Mouse (Mus musculus): Measurements from ENCODE around the gene Dusp3. TPM values are rescaled to one million over a fixed set of nuclear protein-coding genes. Genes with fewer than 3 reads are reported as not detected.
A peak's percentile ranks its signal among the peaks of the same experiment; 100 is the strongest.

The Dusp3 gene
- total RNA-seq, 2 experiments from 2014 or later, result 98.6 to 132 TPM

DNA sequence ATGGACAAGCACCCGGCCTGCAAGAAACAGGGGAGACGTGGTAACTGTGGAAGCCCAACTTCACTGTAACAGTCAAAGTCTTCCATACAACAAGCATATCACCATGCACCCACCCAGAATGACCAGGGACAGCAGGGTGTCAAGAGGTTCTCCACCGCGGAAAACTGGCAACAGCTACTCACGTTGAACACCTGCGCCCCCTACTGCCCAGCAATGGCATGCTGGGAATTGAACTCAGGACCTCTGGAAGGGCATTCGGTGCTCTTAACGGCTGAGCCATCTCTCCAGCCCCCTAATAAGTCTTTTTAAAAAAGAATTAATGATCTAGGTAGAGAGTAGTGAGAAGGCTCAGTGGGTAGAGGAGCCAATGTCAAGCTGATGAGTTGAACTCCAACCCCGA is 11.9 kb downstream of the Dusp3 start:
- DNase-seq, result peak; percentile 34 to 48

DNA sequence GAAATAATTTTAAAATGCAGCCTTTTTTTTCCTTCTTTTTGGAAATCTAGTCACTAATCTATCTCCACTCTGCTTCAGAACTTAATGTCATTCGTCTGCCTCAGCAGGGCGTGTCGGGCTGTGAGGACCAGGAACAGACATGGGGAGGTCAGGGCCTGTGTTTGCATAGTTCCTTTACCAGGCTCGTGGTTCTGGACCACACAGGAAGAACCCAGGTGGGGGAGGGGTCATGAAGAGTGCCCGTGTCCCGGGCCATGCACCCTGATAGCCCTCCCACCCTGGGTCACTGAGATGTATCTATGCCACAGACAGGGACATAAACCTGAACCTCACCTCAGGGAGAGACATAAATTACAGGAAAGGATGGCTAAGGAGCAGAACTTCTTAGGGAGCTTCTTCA is 12.6 kb downstream of the Dusp3 start:
- no peak for DNase-seq

DNA sequence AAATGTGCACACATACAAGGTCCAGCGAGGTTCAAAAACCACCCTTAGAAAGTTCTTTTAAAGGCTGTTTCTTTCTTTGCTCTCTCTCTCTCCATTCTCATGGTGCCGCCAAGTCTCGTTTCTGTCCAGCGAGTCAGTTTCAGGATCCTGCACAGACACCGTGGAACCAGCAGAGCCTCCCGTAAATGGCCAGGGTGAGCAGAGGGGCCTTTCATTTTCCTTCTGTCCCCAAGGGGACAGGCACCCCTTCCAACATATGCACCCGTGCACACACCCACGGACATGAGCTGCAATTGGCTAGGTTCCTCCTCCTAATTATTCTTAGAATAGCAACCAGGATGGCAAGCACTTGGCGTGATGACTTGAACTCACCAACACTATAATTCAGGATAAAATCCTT is 13.3 kb downstream of the Dusp3 start:
- no peak for DNase-seq

DNA sequence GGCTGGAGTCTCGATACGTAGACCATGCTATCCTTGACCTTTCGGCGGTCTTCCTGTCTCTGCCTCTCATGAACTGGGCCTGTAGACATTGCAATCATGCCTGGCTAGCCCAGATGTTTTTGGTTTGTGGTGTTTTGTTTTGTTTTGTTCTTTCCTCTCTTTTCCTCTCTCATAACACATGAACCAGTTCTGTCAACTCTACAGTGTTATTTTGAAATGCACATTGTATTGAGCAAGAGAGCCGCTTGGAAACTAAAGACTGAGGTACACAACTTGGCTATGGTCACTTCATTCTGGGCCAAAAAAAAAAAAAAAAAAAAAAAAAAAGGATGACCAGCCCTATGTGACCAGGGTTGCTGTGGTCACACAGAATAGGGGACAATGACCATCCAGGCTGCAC is 14.2 kb downstream of the Dusp3 start:
- DNase-seq, result no peak

DNA sequence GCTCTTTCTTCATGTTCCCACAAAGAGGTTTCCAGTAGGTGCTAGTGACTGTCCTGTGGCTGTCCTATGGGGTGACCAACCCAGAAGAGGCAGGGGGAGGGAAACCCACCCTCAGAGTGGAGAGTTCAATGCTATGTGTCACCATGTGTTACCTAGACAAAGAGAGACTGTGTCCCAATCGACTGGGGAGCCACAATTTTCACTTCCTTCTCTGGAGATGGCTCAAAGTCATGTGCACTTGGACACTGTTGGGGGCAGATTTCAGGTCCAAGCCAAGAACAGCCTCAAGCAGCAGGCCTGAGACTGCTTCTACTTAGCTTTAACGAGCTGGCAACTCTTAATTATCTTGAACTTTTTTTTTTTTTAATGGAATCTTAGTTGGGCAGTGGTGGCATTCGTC is 14.7 kb downstream of the Dusp3 start:
- DNase-seq, result no peak

DNA sequence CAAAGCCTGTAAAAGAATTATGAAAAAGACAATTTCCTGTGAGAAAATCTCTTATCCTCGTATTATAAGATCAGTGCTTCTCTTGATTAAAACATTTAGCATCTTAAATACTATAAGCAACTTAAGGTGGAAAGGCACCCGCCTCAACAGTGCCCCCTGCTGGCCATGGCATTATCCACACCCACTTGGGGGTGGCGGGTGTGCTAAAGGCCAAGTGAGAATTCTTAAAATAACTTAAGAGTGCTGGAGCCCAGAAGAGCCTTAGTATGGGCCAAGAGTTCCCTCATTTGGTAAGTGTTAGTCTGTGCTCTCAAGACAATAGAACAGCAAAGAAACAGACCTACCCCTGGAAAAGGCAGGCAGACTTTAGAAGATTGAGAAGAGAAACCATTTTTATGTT is 15.4 kb downstream of the Dusp3 start:
- DNase-seq, result peak; percentile 35 to 60

DNA sequence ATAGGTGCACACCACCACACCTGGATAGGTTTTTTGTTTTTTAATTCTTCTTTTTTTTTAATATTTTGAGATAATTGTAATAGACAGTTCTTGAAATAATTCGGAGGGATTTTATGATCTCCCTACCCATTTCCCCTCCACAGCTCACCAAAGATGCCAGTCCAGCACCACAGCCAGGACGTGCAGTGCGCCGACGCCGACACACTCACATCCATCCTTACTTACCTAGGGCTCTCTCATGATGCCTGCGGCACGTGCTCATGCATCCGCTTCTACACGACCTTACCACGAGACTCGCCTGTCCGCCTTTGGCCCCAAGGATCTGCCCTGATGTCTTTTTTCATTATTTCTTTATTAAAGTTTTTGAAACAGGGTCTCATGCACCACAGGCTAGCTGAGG is 17.0 kb downstream of the Dusp3 start:
- DNase-seq, result no peak

DNA sequence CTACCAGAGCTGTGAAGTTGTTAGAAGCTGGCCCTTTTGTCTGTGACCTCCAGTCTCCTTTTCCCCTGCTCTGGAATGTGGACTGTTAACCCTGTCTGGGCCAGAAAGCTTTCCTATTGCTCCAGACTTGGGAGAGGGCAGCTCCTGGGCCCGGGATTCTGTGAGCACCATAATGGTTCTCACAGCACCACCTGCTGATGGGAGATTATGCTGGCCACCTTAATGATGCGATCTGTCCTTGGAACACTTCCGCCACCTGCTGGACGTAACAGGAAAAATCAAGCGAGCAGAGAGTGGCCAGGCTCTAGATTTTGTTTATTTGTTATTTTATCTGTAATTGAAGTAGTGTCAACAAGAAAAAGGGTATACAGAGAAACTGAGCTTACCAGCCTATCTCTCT is 18.0 kb downstream of the Dusp3 start:
- DNase-seq, result peak; percentile 73 to 84

DNA sequence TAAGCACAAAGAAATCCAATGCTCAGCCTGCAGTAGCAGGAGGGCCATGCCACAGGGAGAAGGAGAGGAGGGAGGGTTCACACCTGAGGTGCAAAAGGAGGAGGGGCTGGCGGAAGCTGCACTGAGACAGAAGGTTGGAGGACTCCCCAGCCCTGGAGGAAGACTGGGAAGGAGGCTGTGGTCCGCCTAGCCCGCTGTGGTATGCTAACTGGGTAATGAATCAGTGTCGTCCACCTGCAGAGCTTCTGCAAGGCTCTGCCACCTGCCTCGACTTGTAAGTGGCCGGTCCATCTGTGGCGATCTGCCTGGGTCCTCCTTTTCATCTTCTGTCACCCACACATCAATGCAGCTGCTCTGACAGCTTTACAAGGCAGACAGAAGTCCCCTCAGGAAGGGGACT is 18.5 kb downstream of the Dusp3 start:
- DNase-seq, result no peak

DNA sequence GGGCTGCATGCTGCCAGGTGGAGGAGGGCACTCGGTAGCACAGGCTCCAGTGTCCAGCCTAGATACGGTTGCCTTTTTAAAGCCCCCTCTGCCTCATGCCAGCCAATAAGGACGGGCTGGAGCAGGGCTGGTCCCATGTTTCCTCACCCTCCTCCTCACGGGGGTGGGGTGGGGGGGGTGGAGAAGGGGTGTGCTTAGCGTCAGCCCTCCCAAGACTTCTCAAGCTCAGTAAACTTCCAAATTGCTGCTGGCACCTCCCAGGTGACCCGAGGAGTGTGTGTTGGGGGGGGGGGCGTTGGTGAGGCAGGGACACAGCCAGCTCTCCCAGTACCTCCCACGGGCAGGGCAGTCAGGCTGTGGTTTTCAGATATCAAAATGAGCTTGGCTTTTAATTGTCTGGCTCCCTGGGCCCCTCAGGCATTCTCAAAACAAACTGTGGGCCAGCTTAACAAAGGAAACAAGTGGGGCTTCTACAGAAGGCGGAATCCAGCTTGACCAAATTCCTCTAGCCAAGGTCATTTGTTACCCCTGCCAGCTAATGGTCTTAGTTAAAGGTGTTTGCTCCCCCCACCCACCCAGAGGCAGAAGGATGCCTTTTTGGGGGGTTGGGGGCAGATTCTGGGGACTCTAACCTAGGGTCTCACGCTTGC is 19.7 kb downstream of the Dusp3 start, which contains the start of gene Sost:
TSS of gene Sost (minus strand) at position 51 of the 650 bp plus-strand sequence.
- DNase-seq, result no peak

DNA sequence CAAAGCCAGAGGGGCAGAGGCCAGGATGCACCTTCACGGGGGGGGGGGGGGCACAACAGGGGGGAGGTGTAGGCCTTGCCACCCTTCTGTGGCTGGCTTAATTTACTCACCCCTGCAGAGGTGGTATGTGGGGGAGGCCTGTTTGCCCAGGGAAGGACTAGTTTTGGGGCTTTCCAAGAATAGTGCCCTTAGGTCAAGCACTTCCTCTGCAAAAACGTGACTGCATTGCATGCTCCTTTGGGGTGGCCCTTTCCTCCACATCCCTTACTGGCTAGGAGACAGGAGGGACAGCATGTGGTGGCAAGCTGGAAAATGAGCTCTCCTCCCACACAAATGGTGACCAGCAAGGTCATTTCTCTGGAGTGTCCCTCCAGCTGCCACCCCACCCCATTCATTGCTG is 21.3 kb downstream of the Dusp3 start:
- no peak for DNase-seq

DNA sequence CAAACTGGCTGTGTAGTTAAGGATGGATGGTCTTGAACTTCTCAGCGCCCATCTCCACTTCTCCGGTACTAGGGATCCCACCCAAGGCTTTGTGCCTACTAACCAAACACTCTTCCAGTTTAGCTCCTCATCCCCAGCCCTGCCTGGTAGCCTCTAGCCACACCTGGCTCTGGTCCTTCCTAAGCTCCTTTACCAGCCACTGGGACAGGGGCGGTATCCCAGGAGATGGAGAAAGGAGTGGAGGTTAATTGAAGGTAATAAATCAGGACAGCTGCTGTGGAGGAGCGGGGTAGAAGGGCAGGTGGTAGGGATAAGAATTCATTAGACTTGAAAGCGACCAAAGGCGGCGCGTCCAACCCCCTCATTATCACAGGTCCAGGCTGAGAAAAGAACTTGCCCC is 22.2 kb downstream of the Dusp3 start:
- no peak for DNase-seq

DNA sequence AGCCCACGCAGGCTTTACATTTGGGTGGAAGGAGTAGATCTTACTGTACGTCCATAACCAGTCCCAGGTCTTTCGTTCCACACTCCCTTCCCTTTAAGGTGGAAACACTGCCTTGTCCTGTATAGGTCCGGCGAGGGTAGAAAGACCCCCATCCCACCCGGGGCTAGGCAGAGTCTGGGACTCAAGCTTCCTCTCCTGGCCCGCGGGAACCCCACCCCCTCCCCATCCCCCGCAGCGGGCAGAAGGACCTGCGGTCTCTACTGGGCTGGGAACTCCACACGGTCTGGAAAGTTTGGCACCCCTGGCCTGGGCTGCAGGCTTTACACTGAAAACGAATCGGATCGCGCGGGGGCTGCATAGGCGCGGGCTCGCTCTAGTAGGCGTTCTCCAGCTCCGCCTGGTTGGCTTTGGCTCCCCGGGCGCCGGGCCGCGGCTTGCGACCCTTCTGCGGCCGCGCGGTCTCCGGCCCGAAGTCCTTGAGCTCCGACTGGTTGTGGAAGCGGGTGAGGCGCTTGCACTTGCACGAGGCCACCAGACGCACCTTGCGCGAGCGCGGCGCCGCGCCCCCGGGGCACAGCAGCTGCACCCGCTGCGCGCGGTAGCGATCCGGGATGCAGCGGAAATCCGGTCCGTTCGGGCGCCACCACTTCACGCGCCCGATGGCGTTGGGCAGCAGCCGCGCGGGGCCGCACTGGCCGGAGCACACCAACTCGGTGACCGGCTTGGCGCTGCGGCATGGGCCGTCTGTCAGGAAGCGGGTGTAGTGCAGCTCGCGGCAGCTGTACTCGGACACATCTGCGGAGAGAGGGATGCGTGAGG is 23.1 kb downstream of the Dusp3 start:
- peak; percentile 46 to 63 for DNase-seq

DNA sequence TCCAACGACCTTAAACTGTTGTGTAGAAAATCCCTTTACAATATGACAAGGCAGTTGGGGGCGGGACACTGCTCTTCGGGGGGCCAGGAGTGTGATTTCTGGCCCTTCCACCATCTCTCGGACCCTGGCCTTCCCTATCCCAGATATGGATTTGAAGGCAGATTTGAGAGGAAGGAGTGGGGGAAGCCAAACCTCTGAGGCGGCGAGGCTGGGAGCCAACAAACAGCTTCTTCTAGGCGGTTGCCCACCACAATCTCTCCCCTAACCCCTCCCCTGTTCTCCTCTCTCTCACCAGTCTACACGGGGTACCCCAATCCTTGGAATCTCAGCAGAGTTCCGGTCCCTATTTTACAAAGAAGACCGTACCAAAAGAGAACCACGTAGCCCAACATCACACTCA is 23.8 kb downstream of the Dusp3 start:
- no peak for DNase-seq

DNA sequence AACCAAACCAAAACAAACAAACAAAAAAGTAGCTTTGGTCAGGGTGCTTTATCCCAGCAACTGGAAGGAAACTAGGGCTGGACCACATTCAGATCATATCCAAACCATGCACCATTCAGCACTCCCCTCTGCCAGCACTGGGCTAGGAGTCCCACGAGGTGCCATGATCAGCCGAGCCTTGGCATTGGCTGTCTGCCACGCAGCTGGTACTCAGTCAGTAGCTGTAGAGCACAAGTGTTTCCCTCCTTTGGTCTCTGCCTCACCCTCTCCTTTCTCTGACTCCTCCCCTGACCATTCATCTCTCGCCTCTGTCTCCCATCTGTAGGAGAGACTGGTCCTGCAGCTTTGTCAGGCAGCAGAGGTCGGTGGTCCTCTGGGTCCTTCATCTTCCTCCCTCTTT is 29.3 kb downstream of the Dusp3 start:
- peak; percentile 17 to 21 for DNase-seq

DNA sequence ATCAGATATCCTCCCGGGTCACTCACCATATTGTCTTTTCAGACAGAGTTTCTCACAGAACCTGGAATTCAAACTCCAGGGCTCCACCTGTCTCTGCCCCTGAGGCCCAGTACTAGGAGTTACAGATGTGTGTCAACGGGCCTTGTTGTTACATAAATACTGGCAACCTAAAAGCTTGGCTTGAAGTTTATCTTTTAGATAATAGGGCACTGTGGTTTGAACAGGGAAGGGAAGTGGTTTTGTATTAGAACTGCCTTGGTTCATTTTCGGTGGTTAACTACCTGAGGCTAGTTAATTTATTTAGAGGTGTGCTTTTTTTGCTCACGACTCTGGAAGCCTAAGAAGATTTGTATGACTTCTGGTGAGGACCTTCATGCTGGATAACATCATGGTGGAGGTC is 33.4 kb downstream of the Dusp3 start:
- DNase-seq, result no peak

DNA sequence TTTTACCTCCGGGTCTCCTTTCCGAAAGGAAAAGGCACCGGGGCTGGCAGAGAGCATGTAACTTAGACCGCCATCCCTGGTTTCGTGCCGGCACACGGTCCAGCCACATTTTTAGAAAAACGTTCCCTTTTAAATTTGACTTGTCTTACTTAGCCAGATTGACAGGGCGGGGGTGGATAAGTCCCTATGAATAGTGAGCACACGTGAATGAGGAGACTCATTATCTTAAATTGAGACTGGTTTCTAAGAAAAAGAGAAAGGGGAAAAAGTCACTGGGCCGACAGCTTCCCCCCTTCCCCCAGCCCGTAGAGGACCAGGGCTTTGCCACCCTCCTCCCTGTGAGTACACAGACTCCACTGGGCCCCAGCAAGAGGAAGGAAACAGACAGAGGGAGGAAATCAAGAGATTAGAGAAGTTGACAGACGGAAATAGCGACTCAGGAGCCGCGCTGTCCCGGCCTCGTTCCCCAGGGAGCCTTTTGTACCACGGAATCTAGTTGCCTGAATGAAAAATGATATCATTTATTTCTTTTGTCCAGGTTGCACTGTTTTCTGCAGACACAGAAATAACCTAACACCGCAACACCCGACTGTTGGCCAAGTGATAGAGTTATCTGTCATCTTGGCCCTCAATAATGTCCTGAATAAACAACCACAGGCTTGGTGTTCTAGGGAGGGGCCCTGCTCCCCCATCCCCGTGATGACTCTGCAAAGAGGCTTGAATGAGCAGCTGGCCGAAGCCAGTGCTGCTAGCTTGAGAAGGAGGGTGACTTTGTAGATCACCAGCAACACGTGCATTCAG is 34.1 kb downstream of the Dusp3 start:
- DNase-seq, result peak; percentile 45 to 59

DNA sequence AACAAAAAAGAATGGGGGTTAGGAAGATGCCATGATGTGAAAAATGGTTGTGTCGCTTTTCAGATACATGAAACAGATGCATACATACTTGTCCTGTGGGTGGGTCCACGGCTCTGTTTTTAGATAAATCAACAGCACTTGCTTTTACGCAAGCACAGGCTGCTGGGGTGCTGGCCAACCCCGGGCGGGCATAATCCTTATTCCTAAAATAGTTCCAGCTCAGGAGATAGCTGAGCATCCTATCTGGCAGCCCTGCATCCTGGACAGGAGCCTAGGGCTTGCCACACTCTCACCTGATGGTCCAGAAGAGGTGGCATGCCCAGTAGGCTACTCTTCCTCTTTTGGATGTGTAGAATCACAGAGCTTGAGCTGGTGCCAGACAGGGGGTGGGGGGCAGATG is 36.8 kb downstream of the Dusp3 start:
- DNase-seq, result no peak

DNA sequence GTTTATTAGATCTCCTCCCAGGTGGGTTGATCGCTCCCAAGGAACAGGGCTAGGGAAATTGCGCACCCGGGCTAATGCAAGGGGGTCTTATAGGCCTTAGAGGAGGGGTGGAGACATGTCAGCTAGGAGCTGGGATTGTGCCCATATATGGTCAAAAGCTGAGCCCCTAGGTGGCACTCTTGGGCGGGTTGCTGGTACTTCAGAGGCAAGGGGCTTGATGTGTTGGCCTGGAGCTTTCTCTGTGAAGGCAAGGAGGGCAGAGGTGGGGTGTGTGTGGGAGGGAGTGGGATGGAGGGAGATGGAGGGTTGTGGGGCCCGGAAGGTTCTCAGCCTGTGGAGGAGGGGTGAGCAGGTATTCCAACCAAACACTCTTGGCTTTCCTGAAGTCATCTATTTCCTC is 40.3 kb downstream of the Dusp3 start:
- no peak for DNase-seq

DNA sequence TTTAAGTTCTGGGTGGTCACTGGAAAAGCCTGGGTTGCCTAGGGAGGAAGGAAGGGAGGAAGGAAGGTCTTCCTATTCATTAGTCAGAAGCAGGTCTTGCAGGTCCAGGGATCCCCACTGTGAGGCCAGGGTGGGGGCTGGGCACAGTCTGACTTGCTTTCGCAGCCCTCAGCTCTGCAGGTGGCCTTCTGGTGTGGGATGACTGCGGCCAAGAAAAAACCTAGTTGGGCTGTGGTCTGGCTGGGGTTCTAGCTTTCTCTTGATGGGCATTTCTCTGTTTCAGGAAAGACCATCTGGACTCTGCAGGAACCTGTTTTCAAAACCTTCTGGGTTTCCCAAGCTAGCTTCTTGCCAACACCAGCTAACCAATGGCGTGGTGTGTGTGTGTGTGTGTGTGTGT is 43.8 kb downstream of the Dusp3 start:
- DNase-seq, result no peak

DNA sequence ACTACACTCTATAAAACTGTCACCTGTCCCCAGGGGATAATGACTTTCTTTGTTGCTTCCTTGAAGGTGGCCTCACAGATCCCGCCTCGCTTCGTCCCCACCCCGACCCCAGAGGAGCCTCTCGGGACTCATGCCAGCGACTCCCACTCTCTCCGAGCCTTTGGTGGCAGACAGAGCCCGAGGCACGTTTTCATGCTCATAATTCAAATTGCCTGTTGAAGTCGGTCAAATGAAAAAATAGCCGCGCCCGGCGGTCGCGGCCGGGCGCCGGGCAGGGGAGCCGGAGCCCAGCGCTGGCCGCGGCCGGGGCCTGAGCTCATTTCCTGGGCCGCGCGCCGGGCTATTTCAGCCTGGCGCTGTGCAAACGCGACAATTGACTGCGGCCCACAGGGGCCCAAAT is 49.7 kb downstream of the Dusp3 start:
- peak; percentile 22 to 61 for DNase-seq

DNA sequence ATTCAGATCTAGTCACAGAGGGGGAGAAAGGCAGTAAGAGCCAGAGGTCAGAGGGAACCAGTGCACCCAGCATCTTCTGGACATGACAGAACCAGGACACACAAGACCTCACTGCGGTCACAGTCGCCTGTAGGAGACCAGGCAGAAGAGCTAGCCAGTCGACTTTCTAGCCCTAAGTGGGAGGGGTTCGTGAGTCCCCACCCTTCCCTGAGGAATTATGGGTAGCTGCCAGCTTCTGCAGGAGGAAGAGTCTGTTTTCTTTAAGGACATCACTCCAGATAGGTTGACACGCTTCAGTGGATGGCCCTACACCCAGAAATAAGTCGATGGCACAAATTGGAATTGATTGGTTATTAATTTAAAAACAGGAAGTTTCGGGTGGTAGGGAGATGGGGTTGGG is 50.4 kb downstream of the Dusp3 start:
- DNase-seq, result no peak

DNA sequence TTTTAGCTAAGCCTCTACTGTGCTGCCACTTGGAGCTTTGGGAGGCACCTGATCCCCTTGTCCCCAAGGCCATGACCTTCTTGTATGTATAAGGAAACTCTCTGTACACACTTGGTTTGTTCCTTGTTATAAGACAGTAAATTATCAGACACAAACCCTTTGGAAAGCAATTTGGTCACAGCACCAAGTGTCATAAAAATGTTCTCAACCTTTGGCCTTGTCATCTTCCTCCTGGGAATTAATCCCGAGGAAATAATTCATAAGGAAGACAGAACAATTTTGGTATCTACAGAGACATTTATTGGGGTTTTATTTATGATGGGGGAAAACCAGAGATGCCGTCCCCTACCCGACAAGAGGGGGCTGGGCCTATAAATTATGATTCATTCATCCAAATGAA is 51.1 kb downstream of the Dusp3 start:
- DNase-seq, result no peak
